Mouse (Mus musculus) adrenal gland, adult 2 months (tissue): ENCODE data around the gene Ect2l. TPM values are rescaled to one million over a fixed set of nuclear protein-coding genes. Genes with fewer than 3 reads are reported as not detected.

Experiments
- DNase-seq: peaks from one replicate; pipeline ENCODE4 v3.0.0; 2021
- long read RNA-seq: library from polyadenylated mRNA; stranded (forward); transcript quantifications from one replicate; pipeline ENCODE4 v2.0.0, GENCODE M21; 2021
- polyA plus RNA-seq: library from polyadenylated mRNA; depleted of rRNA; stranded (reverse); fragments of >200 nt; gene quantifications from 2 replicates; pipeline ENCODE4 v1.2.3, GENCODE M21; 2012; rRNA removed
- total RNA-seq, 2 experiments: library from RNA; stranded (reverse); gene quantifications; 2 replicates each; pipeline ENCODE4 v1.2.3; 2021

The Ect2l gene
- total RNA-seq (not detected), polyA plus RNA-seq (not detected in 2 replicates)
- long read RNA-seq: 0 reads

DNA sequence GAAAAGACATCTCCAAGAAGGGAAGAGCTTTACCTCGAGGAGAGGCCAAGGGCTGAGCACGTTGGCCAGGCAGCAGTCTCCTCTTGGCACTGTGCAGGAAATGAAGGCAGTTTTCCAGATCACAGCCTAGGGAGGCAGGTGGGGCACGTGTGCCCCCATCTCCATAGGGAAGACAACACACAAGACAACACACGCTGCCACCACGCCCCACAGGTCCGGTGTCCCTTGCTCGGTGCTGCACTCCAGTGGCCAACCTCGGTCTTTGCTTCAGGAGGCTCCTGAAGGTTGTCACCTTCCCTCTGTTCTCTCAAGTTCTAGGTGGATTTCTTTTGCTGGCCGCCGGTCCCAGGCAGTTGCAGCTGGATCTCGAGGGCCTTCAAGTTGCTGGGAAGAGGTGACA, at the start of gene Ect2l:
TSS of gene Ect2l (minus strand) at position 165 of the 400 bp plus-strand sequence.
- DNase-seq: peak; percentile 28

DNA sequence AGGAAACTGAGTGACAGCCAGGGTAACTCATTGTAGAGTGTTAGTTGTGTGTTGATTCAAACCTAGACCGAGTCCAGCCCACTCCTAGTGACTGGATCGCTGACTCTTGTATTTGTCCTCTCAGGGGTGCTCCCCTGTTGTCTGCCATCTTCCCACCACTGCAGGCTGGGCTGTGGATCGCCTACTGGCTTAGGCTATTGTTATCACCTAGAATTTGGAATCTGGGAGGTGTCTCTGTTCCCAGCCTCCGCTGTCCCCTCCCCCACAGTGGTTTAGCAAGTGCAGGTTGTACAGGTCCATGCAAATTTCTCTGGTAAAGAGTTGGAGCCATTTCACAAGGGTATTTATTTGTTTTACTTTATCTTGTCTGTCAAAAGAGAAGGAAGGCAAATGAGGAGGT, 40.7 kb upstream of the Ect2l start:
- DNase-seq: no peak

DNA sequence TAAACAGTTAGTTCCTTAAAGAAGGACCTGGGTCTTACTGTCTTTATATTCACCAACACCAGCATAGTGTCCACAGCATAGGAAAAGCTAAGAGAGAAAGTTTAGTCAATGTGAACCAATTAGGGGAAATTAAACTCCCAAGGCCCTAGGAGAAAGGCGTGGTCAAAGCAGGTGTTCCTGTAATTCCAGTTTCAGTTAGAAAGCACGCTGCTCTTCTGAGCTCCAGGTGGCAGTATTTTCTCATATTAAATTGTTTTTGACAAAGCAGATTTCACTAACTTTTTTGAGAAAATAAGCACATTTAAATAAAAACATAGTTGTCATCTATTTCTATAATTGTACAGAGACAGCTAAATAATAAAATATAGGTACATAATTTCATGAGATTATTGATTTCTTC, 32.9 kb upstream of the Ect2l start:
- DNase-seq: no peak

DNA sequence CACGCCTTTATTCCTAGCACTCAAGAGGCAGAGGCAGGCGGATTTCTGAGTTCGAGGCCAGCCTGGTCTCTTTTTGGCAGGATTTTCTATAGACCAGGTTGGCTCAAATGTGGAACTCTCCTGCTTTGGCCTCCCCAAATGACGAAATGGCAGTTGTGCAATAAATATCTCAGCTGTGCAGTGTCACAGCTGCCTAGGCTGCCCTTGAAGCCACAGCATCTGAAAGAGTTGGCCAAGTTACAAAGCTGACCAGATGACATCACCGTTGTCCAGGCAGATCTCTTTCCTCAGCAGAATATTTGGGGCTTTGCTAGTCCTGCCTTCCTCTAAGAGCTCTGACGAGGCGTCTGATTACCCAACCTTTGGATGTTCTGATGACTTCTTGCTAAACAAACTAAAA, 26.5 kb upstream of the Ect2l start:
- DNase-seq: peak; percentile 84

DNA sequence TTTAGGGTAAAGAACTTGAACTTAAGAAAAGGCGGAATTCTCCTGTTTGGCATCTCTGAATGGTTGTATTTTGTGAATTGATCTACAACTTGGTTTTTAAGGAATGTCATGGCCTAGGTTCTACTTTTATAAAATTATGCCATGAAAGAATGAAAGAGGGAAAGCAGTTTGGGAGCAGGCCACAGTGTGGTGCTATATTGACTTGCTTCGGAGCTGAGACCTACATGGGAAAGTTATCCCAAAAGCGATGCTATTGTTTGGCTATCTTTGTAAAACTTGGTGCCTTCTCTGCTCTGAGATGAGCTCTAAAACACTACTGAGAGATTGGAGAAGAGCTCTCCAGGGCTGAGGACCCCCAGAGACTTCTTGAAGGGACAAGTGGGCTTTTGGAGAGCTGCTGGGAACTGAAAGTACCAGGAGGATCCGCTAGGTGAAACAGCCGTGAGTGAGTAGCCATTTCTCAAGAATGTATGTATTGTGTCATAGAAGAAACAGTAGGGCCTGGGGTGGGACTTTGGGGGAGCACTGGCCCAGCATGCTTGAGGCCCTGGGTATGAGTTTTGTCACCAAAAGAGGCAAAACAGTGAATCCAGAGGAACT, 25.7 kb upstream of the Ect2l start:
- DNase-seq: no peak

DNA sequence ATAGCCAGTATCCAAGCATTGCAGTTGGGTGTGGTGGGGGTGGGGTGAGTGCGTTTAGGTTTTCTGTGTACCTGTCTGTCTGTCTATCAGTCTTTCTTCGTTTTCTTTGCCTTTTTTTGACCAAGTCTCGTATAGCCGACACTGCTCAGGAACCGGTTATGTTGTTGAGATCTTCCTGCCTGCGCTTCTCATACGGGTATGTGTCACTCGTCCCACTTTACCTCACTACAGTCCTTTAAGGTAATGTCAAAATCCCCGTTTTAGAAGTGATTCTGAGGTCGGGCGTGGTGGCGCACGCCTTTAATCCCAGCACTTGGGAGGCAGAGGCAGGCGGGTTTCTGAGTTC, 24.7 kb upstream of the Ect2l start:
- DNase-seq: no peak

DNA sequence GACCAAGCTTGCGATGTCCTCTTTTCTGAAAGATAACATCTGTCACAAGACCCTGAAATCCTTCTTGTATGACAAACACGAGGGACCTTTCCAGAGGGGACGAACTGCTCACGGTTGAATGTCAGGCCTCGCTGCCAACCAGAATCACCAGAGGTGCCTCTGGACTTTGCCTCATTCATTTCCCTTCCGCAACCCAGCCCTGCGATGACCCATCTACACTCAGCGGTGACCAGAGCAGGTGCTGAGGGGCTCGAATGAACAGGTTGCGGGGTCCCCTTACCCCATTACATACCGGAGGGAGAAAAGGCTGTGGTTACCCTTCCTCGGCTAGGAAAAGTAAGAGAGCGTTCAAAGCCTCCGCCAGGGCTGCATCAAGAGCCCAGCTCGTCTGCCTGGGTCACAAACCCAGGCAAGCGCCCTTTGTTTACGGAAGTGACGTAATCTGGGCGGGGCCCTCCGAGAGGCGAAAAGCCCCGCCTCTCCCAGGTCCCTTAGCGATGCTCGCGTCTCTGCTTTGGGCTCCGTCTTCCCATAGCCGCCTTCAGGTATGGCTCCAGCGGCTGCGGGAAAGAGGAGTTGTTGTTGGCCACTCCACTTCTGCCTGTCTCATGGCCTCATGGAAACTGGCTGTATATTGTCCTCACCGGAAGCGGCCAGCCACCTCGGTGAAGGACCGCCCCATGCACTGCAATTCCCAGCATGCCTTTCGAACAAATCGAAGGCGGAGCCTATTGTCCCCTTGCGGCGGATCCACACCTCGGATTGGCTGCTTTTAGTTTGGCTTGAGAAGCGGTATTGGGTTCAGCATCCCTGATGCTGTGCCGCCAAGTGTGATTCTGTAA, 24.1 kb upstream of the Ect2l start, which contains the start of gene Ccdc28a:
TSS of gene Ccdc28a (minus strand) at position 439 of the 842 bp plus-strand sequence.
- DNase-seq: peak; percentile 96

DNA sequence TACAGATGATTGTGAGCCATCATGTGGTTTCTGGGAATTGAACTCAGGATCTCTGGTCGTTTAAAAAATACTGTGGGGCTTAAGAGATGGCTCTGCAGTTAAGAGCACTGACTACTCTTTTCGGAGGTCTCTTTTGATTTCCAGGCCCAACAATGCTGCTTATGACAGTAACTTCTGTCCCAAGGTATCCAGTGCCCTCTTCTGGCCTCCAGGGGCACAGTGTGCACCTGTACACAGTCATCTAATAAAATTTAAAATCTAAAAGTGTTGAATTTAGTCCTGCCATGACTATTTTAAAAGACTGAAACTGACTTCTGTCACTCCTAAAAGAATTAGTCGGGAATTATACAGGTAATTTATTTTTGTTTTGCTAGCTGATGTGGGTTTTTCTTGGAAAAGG, 23.2 kb upstream of the Ect2l start:
- DNase-seq: no peak

DNA sequence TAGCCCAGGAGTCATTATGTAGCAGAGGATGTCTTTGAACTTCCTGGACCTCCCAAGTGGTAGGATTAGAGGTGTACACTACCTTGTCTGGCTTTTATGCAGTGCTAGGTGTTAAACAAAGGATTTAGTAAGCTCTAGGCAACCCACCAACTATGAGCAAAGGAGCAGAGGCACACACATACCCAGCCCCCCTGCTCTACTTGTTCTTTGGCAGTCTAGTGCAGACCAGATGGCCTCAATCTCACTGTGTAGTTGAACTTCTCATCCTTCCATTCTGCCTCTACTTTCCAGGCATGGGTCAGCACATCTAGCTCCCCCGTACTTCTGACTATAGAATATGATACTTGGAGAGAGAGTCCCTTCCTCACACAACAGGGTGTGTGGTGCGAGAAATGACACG, 13.7 kb upstream of the Ect2l start:
- no peak for DNase-seq

DNA sequence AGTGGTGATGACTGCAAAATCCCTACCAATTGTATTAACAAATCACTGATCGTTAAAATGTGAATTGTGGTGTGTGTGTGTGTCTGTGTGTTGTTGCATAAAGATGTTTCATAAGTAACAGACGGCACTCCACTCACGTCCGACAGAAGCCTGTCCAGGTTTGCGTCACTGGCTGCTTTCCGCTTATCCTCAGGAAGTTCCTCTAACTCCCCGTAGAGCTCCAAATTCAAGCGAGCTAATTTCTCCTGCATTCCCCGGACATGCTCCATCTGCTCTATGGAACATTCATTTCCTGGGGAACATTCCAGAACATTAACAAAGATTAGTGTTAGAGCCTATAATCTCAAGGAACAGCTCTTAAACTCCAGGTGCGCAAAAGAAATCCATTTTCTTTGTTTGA, 8.7 kb upstream of the Ect2l start:
- no peak for DNase-seq

DNA sequence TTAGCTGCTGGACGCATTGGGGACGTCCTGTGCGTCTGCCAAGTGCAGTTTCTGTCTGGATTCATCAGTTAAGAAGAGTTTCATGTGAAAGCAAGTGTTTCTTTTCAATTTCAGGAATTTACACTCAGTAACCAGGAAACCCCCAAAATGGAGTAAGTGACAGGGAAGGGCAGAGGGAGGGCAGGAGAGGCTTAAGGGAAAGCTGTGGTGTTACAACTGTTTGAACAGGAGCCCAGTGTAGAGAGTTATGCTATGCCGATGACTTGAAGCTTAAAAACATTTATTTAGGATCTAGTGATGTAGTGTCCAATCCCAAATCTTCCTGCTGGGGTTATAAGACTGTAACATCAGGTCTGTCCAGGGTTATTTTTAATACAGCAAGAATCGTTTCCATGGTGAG, 3.4 kb upstream of the Ect2l start:
- DNase-seq: no peak

DNA sequence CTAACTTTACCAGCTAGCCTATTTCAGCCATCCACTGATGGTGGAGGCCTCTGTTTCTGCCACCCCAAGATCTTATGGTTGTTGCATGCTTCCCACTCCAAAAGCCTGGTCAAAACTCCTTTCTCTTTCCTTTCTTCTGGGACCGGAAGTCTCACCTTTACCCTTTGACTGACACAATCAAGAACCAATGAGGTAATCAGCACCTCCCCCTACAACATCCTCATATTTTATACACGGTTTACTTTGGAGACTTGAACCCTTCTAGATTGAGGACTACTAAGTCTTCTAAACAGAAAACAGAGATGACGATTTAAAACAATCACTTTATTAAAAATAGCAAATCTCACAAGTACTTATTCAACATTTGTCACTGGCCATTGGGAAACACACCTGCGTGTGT, 2.7 kb upstream of the Ect2l start:
- no peak for DNase-seq

DNA sequence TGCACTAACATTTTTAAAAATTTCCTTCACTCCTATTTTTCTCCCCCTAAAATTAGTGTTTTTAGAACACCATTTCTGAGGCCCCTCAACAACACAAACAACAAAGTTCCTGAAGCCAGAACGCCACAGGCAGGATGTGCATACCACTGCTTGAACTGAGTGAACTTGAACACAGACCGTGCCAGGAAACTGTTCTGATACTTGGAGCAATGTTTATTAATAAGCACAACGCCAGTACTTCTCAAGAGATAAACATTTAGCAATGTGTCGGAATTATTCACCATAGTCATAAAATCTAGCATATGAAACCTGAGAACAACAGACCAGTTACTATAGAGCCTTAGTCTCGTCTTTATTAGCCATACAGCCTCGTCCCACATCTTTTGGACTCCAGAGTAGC, 571 bp downstream of the Ect2l start:
- DNase-seq: no peak

DNA sequence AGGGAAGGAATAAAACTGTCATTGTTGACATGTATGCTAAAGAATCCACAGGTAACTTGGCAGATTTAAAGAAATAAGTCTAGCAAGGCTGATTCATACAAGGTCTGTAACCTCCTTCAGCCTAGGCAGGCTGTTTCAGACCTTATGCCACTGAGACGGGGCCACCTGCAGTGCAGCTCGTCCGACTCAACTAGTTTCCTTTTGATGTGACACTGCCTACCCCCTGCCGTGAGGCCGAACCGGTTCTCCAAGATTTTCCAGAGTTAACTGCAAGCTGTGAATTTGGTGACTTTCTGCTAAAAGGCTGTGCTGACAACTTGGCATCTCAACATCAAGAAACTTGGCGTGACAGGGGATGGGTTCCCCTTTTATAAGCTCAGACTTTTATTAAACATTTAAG, 6.6 kb downstream of the Ect2l start:
- DNase-seq: no peak

DNA sequence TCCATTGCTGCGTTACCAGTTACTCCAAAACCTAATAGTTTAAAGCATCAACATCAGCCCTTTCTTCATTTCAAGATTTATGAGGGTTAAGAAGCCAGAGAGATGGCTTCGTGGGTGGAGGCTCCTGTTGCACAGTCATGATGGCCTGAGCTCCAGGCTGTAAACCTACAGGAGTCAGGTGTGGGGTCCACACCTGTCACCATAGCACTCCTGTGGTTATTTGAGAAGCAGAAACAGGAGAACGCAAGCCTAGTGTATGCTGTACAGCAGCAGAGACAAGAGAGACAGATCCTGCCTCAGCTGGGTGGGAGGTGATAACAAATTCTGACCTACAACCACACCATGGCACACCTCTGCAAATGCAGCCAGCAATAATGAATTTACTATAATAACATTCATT, 8.3 kb downstream of the Ect2l start:
- DNase-seq: no peak

DNA sequence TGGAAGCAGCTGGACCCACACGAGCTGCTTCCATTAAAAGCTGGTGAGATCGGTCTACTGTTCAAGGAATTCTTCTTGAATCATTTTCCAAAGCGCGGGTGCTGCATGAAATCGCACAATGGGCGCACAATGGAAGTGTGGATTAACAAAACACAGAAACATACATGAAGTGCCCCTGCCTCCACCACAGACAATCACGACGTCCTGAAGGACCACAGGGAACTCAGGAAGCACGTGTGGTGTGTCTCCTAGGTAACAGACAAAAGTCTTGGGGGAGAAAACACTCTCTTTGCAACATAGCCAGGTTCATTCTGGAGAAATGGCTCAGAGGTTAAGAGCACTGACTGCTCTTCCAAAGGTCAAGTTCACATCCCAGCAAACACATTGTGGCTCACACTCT, 10.0 kb downstream of the Ect2l start:
- DNase-seq: no peak

DNA sequence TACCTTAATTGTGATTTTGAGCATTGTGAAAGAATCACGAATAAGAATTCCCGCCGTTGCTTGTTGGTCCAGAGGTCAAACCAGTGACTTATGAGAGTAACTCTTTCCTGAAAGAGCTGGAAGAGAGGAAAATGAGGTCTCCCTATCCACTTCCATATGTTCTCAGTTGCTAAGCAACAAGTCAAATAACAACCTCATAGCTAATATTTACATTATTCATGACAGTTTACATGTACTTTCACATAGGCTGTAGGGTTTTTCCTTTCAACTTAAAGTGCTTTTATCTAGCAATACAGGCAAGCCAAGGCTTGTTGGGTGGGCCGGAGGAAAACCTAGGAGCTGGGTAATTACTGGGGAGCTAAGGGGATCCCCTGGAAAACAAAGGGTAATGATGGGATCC, 10.8 kb downstream of the Ect2l start:
- no peak for DNase-seq

DNA sequence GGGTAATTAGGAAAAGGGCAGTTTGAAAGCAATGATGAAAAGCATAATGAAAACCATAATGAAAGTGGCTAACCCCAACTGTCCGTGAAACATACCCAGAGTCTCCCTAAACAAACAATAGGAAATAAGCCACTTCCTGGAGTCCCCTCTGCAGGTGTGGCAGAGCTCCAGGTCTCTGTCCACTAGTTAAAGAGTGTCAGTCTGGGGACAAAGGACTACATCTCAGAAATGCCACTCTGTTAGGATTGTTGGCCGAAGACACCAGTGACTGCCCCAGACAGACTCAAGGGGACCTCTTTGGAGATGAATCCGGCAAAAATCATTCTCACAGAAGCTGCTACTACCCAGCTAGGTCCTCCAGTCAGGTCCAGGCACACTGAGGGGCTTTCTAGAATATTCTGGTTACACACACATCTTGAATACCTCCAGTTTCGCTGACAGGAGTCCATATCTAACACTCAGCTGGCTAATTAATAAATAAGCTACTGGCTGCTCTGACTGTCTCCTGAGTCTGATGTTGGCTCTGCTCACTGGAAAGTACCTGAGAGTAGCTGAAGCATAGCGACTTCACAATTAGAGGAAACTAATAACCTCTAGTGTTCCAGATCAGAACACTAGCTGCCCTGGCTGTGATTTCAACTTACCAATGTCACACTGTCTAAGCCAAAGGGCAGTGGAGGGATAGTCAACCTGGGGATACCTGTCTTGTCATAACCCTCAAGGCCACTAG, 12.2 kb downstream of the Ect2l start:
- DNase-seq: no peak

DNA sequence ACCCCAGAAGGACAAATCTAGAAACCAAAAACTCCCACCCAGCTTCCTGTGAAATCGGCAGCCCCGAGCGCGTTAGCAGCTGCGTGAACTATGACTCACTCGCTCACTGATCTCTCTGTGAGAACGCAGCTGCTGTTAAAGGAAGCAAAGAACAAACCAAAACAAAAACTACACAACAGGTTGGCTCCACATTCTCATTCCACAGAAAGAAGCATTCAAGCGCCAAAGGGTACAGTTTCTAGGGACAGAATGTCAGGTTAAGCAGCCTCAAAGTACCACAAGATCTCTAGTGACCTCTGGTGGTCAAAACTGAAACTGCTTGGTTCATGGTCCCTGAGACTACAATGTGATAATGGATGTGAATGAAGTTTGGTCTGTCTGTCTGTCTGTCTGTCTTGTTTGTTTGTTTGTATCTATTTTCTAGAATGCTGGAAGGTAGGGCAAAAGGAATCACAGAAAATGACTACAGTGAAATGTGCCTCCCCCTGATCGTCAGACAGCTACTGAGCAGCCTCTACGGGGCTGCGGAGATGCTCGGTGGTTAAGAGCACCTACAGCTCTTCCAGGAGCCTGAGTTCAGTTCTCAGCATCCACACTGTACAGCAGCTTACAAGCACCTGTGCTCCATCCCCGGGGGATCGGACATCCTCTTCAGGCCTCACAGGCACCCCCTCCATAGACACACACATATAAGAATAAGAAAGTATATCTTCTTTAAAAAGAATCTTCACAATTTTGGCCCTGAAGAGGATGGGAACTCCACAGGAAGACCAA, 13.3 kb downstream of the Ect2l start:
- peak; percentile 61 for DNase-seq

DNA sequence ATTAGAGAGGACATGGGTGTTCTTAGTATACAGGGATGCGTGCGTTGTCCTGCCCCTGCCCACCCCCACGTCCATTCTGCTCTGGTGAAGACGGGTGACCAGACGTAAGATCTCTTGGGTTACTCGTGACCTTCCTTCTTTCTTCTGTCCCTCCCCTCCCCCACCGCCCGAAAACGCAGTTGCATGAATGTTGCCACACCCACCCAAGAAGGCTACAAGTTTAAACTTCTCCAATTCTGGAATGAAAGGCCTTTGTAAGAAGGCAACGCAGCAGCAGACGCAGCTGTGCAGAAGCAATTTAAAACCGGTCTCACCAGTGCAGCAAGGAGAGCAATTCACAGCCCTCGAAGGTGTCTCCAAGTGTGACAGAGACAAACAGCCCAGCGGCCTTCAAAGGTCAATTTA, 16.0 kb downstream of the Ect2l start:
- no peak for DNase-seq

DNA sequence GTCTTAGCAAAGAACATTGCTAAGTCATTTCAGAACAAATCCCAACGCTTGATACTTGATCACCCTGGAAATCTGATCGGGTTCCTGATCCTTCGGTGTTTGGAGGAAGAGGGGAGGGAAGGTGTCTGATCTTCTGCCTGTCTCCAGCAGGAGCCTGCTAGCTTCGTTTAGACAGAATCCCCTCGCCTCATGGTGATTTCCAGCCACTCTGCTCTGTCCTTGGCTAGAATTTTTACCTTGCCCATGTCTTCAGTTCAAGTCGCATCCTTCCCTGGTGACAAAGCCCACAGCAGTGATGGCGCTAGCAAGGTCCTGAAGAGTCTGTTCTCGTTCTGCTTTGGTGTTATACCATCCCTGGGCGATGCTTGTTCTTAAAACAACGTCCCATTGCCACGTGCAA, 16.5 kb downstream of the Ect2l start:
- DNase-seq: no peak

DNA sequence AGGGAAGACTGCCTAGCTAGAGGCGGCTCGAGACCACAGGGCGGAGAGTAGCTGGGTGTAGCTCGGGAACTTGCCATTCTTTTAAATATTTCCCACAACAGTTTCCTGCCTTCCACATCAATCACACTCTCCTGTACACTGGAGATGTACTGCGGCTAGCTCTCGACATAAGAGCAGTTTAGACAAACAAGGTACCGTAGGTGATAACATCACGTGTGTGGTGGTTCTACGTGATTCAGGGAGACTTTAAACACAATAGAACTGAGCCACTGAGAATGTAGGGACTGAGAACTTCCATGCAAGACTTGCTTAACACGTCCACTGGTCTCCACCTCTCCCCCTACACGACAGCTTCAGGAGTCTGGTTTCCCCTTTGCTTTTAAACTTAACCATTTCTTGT, 17.5 kb downstream of the Ect2l start:
- no peak for DNase-seq
